Mouse (Mus musculus) stomach, embryonic 16.5 days (tissue): ENCODE measurements around the gene Sec22a. TPM values are rescaled to one million over a fixed set of nuclear protein-coding genes. Genes with fewer than 3 reads are reported as not detected.

Experiments
- ATAC-seq: fragments of 200-750 bp; cut with Nextera tagmentation; 2 replicates; pipeline ENCODE4 v1.8.0; 2017; ENCODE audit warnings: moderate number of reproducible peaks, moderate TSS enrichment; ENCODE audit not compliant: insufficient read depth, low FRiP score
- H3K27ac ChIP-seq: fragments of 300-500 bp; sonication (generic); 2 replicates; pipeline ENCODE4 v1.5.1; 2014; ENCODE audit warnings: low read length
- H3K27me3 ChIP-seq: fragments of 300-500 bp; sonication (generic); 2 replicates; pipeline ENCODE4 v1.6.1; 2014; ENCODE audit warnings: low read length, control low read depth, mixed read lengths; ENCODE audit not compliant: control insufficient read depth, insufficient read depth
- H3K36me3 ChIP-seq: fragments of 300-500 bp; sonication (generic); 2 replicates; pipeline ENCODE4 v1.6.1; 2014; ENCODE audit warnings: low read length; ENCODE audit not compliant: control insufficient read depth, insufficient read depth
- H3K4me1 ChIP-seq: fragments of 300-500 bp; sonication (generic); 2 replicates; pipeline ENCODE4 v1.6.1; 2014; ENCODE audit warnings: low read length, control low read depth, mixed read lengths; ENCODE audit not compliant: control insufficient read depth, insufficient read depth
- H3K4me2 ChIP-seq: fragments of 300-500 bp; sonication (generic); 2 replicates; pipeline ENCODE4 v1.6.1; 2014; ENCODE audit warnings: low read depth, low read length, mixed read lengths
- H3K4me3 ChIP-seq: fragments of 300-500 bp; sonication (generic); replicated peaks from 2 replicates; pipeline ENCODE4 v1.5.1; 2014; ENCODE audit warnings: mild to moderate bottlenecking, low read length
- H3K9ac ChIP-seq: fragments of 300-500 bp; sonication (generic); 2 replicates; pipeline ENCODE4 v1.6.1; 2014; ENCODE audit warnings: low read length
- H3K9me3 ChIP-seq: fragments of 300-500 bp; sonication (generic); replicated peaks from 2 replicates; pipeline ENCODE4 v1.6.1; 2016; ENCODE audit warnings: low read length, control low read depth; ENCODE audit not compliant: control insufficient read depth
- WGBS: fragments of 180-500 bp; shearing (Covaris S2); extraction: QIAGEN DNeasy Blood & Tissue Kit; methylation state at CpG from one replicate; pipeline ENCODE4 v1.1.7; 2014; 5-methylcytosine and 5-hydroxymethylcytosine counted together
- polyA plus RNA-seq: library from polyadenylated mRNA; unstranded; fragments of >200 nt; fragmentation: Nextera tagmentation; extraction: Ambion mirVana; gene quantifications from 2 replicates; pipeline ENCODE4 v1.2.1, GENCODE M21; 2015

The Sec22a gene
- polyA plus RNA-seq, 1 experiment from 2014 or later = 46.2 TPM

DNA sequence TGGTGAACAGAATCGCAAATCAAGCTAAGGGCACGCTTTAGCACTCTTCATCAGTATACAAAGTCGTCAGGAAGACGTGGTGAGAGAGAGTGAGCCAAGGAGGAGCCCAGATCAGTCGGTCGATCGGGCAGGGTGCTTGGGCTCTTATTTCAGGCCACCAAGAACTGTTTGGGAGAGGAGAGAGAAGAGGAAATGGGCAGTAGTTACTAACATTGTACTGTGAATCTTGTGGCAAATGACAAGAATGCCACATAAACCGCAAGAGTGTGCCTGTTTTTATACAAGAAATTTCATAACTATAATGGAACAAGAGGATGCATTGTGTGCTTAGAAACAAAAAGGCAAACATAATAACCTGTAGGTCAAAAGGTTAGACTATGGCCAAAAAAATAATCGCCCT is 16.3 kb upstream of the Sec22a start:
- Histone ChIP-seq H3K4me3 (no peak overlapping the region), H3K9me3 (no peaks in the 10 kb centered on the region), H3K27me3 (no peaks in the 10 kb centered on the region), H3K9ac (no peak overlapping the region), H3K27ac (no peak overlapping the region), H3K4me1 (no peaks in the 10 kb centered on the region), H3K4me2 (no peak overlapping the region), H3K36me3 (no peaks in the 10 kb centered on the region)
- no peak for ATAC-seq
- 78% methylated on average over 9 of the region's 9 CpGs for WGBS

DNA sequence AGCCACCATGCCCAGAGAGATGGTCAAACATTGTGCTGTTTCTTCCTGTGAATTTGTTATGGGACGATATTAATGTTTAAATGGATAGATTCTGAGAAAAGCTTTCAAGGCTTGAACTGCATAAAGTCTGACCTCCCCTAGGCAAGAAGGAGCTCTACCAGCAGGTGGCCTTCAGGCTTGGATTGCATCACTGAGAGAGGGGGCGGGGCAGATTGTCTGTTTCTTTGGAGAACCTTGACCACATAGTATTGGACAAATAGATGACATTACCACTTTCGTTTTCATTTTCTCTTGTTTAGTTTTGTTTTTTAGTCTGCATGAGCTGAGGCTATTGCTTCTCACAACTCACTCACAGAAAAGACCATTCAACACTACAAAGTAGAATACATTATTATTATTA is 15.6 kb upstream of the Sec22a start:
- H3K27me3 ChIP-seq = no peaks in the 10 kb centered on the region
- H3K27ac ChIP-seq = no peak overlapping the region
- no peaks in the 10 kb centered on the region for H3K36me3 ChIP-seq
- H3K4me2 ChIP-seq = no peak overlapping the region
- ATAC-seq = no peak
- no peak overlapping the region for H3K9ac ChIP-seq
- H3K9me3 ChIP-seq = no peaks in the 10 kb centered on the region
- H3K4me1 ChIP-seq = no peaks in the 10 kb centered on the region
- 86% methylated on average over 3 of the region's 3 CpGs for WGBS
- no peak overlapping the region for H3K4me3 ChIP-seq

DNA sequence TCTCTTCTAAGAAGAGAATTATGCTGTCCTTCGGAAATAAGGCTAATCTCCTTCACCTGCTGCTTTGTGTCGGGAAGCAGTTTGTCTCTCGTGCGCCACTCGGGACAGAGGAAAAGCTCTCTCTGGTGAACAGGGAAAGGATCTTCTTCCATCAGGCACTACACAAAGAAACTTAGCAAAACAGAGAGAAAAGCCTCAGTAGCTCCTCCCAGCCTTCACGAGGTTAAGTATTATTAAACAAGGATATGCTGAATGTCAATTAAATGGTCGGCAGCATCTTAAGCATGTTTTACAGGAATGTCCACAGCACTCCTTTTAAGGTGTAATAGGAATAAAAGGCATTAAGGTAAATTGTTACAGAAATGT is 328 bp upstream of the Sec22a start:
- Histone ChIP-seq H3K27me3 (no peaks in the 10 kb centered on the region), H3K36me3 (no peaks in the 10 kb centered on the region), H3K27ac (peak overlapping the region; percentile 60), H3K9ac (peak overlapping the region; percentile 62), H3K9me3 (no peaks in the 10 kb centered on the region), H3K4me1 (peaks cover 4% of the 10 kb centered on the region), H3K4me2 (peak overlapping the region; percentile 88), H3K4me3 (peak overlapping the region; percentile 95)
- under 1% methylated on average over 7 of the region's 7 CpGs for WGBS
- ATAC-seq = no peak

DNA sequence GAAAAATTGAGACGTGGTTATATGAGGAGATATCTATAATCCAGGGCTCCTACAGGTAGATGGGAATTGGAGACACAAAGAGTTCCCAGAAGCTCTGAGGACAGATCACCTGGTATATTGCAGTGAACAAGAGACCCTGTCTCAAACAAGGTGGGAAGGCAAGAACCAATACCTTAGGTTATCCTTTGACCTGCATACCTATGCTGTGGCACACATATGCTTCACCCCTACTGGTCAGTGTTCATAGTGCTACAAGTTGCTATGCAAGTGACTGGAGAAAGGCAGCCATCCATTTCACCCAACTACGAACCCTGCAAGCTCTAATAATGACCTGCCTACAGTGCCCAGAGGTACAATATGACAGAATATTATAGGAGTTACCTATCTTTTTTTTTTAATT is 1.5 kb downstream of the Sec22a start:
- Histone ChIP-seq H3K36me3 (no peaks in the 10 kb centered on the region), H3K27ac (no peak overlapping the region), H3K27me3 (no peaks in the 10 kb centered on the region), H3K9ac (no peak overlapping the region), H3K4me2 (no peak overlapping the region), H3K4me3 (no peak overlapping the region), H3K4me1 (peaks cover 4% of the 10 kb centered on the region), H3K9me3 (no peaks in the 10 kb centered on the region)
- ATAC-seq = no peak
- WGBS = 85% methylated on average over 2 of the region's 2 CpGs

DNA sequence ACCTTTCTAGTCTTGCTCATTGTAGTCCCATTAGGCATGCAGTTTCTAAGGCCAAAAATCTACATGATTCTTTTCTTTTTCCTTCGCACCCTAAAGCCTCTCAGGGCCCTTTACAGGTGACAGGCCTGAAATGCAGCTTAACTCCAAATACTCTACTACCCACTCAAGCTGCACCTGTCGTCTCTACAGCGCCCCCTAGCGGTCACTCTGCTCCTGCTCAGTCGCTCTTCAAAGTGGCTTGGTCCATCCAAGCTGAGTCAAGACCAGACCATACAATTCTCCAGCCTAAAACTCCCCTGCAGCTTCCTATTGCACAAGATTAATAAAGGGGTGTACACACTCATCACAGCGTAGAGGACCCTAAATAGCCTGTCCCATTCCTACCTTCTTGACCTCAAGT is 3.1 kb downstream of the Sec22a start:
- H3K4me2 ChIP-seq = no peak overlapping the region
- H3K4me3 ChIP-seq = no peak overlapping the region
- no peak overlapping the region for H3K27ac ChIP-seq
- H3K9me3 ChIP-seq = no peaks in the 10 kb centered on the region
- H3K9ac ChIP-seq = no peak overlapping the region
- no peak for ATAC-seq
- H3K4me1 ChIP-seq = peaks cover 4% of the 10 kb centered on the region
- no peaks in the 10 kb centered on the region for H3K27me3 ChIP-seq
- WGBS = 30% methylated on average over 6 of the region's 6 CpGs
- H3K36me3 ChIP-seq = no peaks in the 10 kb centered on the region

DNA sequence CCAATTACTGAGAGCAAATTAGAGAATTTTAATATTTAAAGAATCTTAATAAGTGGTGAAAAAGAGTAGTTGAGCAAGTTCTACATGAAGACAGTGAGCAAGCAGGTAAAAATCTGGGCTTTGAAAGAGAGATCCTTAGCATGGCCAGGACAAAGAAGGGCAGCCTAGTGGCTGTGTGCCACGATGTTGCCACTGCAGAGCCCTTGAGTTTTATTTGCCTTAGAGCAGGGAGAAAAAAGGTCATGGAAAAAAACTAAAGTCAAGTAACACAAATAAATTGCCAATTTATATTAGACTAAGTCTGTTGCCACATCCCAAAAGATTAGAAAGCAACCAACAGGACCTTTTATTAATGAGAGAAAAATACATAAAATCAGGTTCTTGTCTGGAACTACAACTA is 6.3 kb downstream of the Sec22a start:
- whole genome bisulfite sequencing = 83% methylated on average over 1 of the region's 1 CpGs
- Histone ChIP-seq H3K4me1 (no peaks in the 10 kb centered on the region), H3K27ac (no peak overlapping the region), H3K4me2 (no peak overlapping the region), H3K9me3 (no peaks in the 10 kb centered on the region), H3K9ac (no peak overlapping the region), H3K4me3 (no peak overlapping the region), H3K27me3 (no peaks in the 10 kb centered on the region), H3K36me3 (no peaks in the 10 kb centered on the region)
- ATAC-seq = no peak

DNA sequence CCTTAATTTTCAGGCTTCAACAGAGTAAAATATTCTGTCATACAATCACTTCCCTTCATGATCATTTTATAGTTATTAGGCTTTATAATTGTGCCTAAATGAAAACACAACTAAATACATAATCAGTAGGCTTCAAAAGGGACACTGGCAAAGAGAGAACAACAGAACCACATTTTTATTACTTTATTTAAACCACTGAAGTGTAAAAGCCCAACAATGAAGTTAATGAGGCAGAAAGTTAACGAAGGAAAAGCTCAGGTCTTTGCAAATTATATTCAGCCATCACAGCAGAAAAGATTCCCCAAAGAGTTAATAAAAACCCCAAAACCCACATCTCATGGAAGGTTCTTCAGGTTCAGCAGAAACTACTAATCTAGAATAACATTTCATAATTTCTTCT is 33.3 kb downstream of the Sec22a start:
- no peak for ATAC-seq
- no peak overlapping the region for H3K9ac ChIP-seq
- 92% methylated on average over 1 of the region's 1 CpGs for WGBS
- H3K36me3 ChIP-seq = no peaks in the 10 kb centered on the region
- no peak overlapping the region for H3K4me3 ChIP-seq
- H3K4me1 ChIP-seq = no peaks in the 10 kb centered on the region
- no peak overlapping the region for H3K27ac ChIP-seq
- H3K9me3 ChIP-seq = no peaks in the 10 kb centered on the region
- no peak overlapping the region for H3K4me2 ChIP-seq
- H3K27me3 ChIP-seq = no peaks in the 10 kb centered on the region

DNA sequence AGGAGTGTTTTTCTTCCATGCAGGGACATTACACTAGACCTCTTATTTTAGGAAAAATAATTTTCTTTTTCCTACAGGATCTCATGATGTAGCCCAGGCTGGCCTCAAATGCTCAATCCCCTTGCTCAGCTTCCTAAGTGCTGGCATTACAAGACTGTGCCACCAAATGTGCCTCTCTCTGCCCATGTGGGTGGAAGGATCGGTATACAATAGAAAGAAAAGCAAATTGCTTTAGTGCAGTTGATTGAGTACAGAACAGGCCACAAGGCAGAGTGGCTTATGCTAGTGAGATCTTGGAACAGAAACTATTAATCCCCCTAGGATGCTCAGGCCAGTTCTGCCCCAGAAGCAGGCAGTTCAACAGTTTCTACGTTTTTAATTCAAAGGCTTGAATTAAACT is 43.9 kb downstream of the Sec22a start:
- no peaks in the 10 kb centered on the region for H3K27me3 ChIP-seq
- H3K9me3 ChIP-seq = no peaks in the 10 kb centered on the region
- H3K9ac ChIP-seq = no peak overlapping the region
- no peak for ATAC-seq
- WGBS = 88% methylated on average over 2 of the region's 2 CpGs
- H3K4me3 ChIP-seq = no peak overlapping the region
- no peak overlapping the region for H3K4me2 ChIP-seq
- H3K4me1 ChIP-seq = no peaks in the 10 kb centered on the region; the same call in 1 of the 2 replicates
- H3K36me3 ChIP-seq = no peaks in the 10 kb centered on the region
- H3K27ac ChIP-seq = no peak overlapping the region

DNA sequence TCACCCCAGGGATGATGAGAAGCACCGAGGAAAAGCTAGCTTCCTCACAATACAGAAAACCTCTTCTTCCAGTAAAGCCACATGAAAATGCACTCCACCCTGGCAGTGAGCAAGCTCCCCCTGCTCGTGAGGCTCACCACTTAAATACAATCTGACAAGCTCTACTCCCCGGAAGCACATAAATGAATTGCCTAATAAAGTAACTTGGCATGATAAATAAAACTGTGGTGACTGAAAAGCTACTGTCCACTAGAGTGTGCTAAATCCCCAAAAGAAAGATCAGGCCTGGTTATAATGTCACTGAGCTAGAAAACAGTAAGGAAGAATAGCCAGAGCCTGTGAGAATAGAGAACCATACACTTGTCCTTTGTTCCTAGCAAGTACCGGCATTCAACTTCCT is 44.4 kb downstream of the Sec22a start:
- 33% methylated on average over 4 of the region's 4 CpGs for WGBS
- Histone ChIP-seq H3K27me3 (no peaks in the 10 kb centered on the region), H3K4me3 (no peak overlapping the region), H3K4me1 (no peaks in the 10 kb centered on the region; the same call in 1 of the 2 replicates), H3K9me3 (no peaks in the 10 kb centered on the region), H3K4me2 (no peak overlapping the region), H3K27ac (no peak overlapping the region), H3K9ac (no peak overlapping the region), H3K36me3 (no peaks in the 10 kb centered on the region)
- no peak for ATAC-seq

DNA sequence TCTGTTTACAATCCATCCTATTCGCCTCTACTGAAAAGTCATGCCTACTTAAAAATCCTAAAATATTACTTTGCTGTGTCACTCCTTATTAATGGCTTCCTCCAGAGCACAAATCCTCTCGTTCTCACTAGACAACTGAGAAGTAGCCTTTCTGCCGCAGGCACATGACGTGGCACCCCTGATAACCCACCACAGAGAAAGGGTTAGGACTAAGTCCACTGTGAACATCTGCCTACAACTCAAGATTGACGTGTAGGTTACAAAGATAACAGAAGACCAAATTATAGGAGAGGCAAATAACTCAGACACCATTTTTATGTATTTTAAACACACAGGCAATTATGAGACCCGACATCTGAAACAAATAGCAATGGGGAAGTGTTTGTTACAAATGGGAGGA is 45.3 kb downstream of the Sec22a start:
- 60% methylated on average over 6 of the region's 6 CpGs for WGBS
- ATAC-seq = no peak
- Histone ChIP-seq H3K36me3 (no peaks in the 10 kb centered on the region), H3K9ac (no peak overlapping the region), H3K4me2 (no peak overlapping the region), H3K27me3 (no peaks in the 10 kb centered on the region), H3K9me3 (no peaks in the 10 kb centered on the region), H3K27ac (no peak overlapping the region), H3K4me1 (no peaks in the 10 kb centered on the region; the same call in 1 of the 2 replicates), H3K4me3 (no peak overlapping the region)
